Mouse (Mus musculus): ENCODE measurements around the gene Tomm40. TPM values are rescaled to one million over a fixed set of nuclear protein-coding genes. Genes with fewer than 3 reads are reported as not detected.

Tomm40 gene
- 78.5 TPM for polyA plus RNA-seq (2017; shearing (Covaris generic))

GRCm38 (mm10) chr7:19715239-19716054, at the start of gene Tomm40:
Gene Tomm40 (minus strand): TSS chr7:19715438.

GRCm38 (mm10) chr7:19750217-19751069, 35.2 kb upstream of the Tomm40 start, which contains the start of gene Nectin2:
Gene Nectin2 (minus strand): TSS chr7:19750483.

DNA sequence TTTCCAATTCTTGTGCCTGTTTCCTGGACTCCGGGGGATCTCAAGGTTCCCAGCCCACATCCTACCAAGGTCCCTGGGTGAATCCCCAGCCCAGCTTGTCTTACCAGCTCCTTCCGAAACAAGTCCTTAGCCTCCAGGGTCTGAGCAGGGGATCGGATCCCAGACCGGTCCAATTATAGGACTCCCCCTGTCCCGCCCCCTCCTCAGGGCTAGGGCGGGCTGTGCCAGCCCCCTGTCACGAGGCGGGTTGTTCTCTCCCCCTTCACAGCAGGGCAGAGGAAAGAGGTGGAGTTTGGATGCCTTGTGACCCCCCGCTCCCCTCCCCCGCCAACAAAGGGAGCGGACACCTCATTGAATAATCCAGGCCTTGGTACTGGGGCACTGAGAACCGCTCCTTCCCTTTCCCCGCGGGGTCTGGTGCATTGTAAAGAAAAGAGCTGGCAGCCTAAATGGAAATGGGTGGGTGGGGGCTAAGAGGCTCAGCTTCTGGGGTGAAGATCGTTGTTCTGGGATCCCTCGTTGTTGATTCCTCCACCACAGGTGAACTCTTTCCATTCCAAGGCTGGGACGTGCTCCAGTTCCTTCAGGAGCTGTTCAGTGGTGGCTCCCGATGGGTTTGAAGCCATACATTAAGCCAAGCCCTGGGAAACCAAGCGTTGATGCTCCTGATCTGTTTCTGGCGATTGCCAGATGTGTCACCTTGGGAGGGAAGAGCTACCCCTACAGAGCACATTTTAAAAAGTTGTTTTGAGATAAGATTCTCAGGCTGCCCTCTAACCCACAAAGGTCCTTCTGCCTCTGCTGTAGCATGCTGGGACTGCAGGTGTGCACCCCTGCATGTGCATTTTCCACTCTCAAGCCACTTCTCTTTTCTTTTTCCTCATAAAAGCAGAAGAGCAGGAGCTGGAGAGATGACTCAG, 16.1 kb downstream of the Tomm40 start, which contains the start of gene Apoe:
Apoe (minus strand) TSS at position 282 of the 920 bp plus-strand sequence.

DNA sequence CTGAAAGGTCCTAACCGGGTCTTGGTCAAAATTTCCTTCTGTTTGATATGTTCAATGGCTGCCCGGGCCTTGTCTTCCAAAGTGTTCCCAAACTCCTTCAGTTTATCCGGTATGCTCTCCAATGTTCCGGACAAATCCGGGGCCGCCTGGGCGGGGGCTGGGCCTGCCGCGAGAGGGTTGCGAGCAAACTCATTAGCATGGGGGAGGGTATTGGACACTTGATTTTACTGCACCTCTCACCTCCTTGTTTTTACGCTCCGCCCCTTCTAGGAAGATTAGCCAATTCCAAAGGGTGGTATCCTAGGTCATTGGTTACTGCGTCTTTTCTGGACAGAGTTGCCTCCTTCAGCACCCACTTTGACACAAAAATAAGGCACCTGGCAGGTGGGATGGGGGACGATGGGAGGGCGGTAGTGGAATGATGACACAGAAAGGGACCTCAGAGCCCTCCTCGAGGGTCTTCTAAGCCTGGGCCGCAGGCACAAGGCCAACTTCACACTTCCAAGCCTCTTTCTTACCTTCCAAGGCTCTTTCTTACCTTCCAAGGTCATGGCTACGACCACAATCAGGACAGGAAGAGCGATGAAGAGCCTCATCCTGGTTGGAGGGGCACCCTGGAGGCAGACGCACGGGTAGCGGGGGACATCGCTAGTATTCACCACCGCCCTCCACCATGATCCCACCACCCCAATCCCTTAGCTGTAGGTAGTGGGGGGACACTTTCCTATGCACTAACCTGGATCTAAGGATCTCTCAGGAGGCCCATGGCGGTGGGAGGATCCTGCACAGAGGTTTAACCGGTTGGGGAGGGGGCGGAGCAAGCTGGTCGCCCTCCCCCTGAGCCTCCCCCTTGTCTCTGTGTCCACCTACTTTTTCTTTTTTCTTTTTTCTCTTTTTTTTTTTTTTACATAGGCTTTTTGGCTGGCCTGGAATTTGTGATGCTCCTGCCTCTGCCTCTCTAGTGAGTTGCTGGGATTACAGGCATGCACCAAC, 23.1 kb downstream of the Tomm40 start, which contains the start of gene Apoc1:
Apoc1 (minus strand) TSS at position 788 of the 993 bp plus-strand sequence.

GRCm38 (mm10) chr7:19681202-19681694, 34.0 kb downstream of the Tomm40 start, which contains the start of the genes Gm44805 and Apoc4:
Gene Gm44805 (minus strand): TSS chr7:19681423.
Gene Apoc4 (minus strand): TSS chr7:19681479.

GRCm38 (mm10) chr7:19677872-19678271, 37.4 kb downstream of the Tomm40 start, which contains the start of gene Apoc2:
Gene Apoc2 (minus strand): TSS chr7:19677941.

GRCm38 (mm10) chr7:19664955-19665841, 50.0 kb downstream of the Tomm40 start, which contains the start of gene Clptm1:
Gene Clptm1 (minus strand): TSS chr7:19665033.

Other genes with a start within 250 kb of the Tomm40 start
- gene Bloc1s3, start 207.1 kb downstream of the Tomm40 start, polyA plus RNA-seq (2017; shearing (Covaris generic)), result 3.8 TPM
- gene Trappc6a, start 207.0 kb downstream of the Tomm40 start, polyA plus RNA-seq (2017; shearing (Covaris generic)), result 58.6 TPM
- not detected for gene Nkpd1, start 197.6 kb downstream of the Tomm40 start, polyA plus RNA-seq (2017; shearing (Covaris generic))
- gene Ppp1r37, start 152.4 kb downstream of the Tomm40 start, polyA plus RNA-seq (2017; shearing (Covaris generic)), result 26.1 TPM
- gene Zfp296, start 138.2 kb downstream of the Tomm40 start, polyA plus RNA-seq (2017; shearing (Covaris generic)), result not detected
- gene Gemin7, start 137.8 kb downstream of the Tomm40 start, polyA plus RNA-seq (2017; shearing (Covaris generic)), result 80.0 TPM
- gene Clasrp, start 111.0 kb downstream of the Tomm40 start, polyA plus RNA-seq (2017; shearing (Covaris generic)), result 71.6 TPM
- 102 TPM for gene Relb, start 86.0 kb downstream of the Tomm40 start, polyA plus RNA-seq (2017; shearing (Covaris generic))
- gene Clptm1, start 50.4 kb downstream of the Tomm40 start, polyA plus RNA-seq (2017; shearing (Covaris generic)), result 129 TPM
- gene Apoc2, start 37.5 kb downstream of the Tomm40 start, polyA plus RNA-seq (2017; shearing (Covaris generic)), result not detected
- gene Gm44805, start 34.0 kb downstream of the Tomm40 start, polyA plus RNA-seq (2017; shearing (Covaris generic)), result not detected
- gene Apoc4, start 34.0 kb downstream of the Tomm40 start, polyA plus RNA-seq (2017; shearing (Covaris generic)), result not detected
- gene Apoc1, start 22.8 kb downstream of the Tomm40 start, polyA plus RNA-seq (2017; shearing (Covaris generic)), result not detected
- gene Apoe, start 16.2 kb downstream of the Tomm40 start, polyA plus RNA-seq (2017; shearing (Covaris generic)), result 6.1 TPM
- gene Nectin2, start 35.0 kb upstream of the Tomm40 start, polyA plus RNA-seq (2017; shearing (Covaris generic)), result not detected
- 0.42 TPM for gene Bcam, start 55.6 kb upstream of the Tomm40 start, polyA plus RNA-seq (2017; shearing (Covaris generic))
- not detected for gene Cblc, start 81.4 kb upstream of the Tomm40 start, polyA plus RNA-seq (2017; shearing (Covaris generic))
- 67.2 TPM for gene Bcl3, start 107.3 kb upstream of the Tomm40 start, polyA plus RNA-seq (2017; shearing (Covaris generic))
- not detected for gene Gm19345, start 136.6 kb upstream of the Tomm40 start, polyA plus RNA-seq (2017; shearing (Covaris generic))
- 0.31 TPM for gene Ceacam16, start 145.9 kb upstream of the Tomm40 start, polyA plus RNA-seq (2017; shearing (Covaris generic))
- gene Ceacam19, start 172.5 kb upstream of the Tomm40 start, polyA plus RNA-seq (2017; shearing (Covaris generic)), result not detected
- 77.9 TPM for gene Pvr, start 205.7 kb upstream of the Tomm40 start, polyA plus RNA-seq (2017; shearing (Covaris generic))
- 29.4 TPM for gene Igsf23, start 235.3 kb upstream of the Tomm40 start, polyA plus RNA-seq (2017; shearing (Covaris generic))
- not detected for gene Ceacam20, start 250.0 kb upstream of the Tomm40 start, polyA plus RNA-seq (2017; shearing (Covaris generic))

Measured in naive thymus-derived CD4-positive, alpha-beta T cell, adult 5 months (primary cell).